Mouse (Mus musculus): Measurements from ENCODE around the gene Prss2.
"Not testable (repeated sequence)": the region's sequence is repeated elsewhere in the genome, so short reads cannot be mapped to it uniquely, and the experiment has no call there.

Gene Prss2

GRCm38 (mm10) chr6:41521487-41521886 is at the start of gene Prss2:
TSS of gene Prss2 (plus strand) at chr6:41521787.
- DNase-seq (ENCODE audit: low read depth): no peak

- DNase-seq (ENCODE audit: low read depth): no peak
Observed at GRCm38 (mm10) chr6:41499374-41499773, 22.2 kb upstream of the Prss2 start.

DNA sequence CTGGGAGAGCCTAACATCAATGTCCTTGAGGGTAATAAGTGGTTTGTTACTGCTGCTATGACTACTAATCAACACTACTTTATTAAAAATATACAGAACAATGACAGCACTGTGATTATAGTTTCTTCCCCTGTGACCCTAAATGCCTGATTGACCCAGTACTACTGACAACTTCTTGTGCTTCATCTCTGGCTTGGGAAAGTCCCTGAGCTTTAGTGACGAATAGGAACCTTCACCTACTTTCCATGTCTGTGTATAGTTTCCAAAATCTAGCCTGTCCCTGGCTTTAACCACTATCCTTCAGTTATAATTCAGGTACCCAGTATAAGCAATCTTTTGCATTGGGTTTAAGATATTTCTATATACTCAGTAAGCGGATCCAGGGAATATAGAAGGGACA is 16.7 kb upstream of the Prss2 start:
- peak; percentile 8 for DNase-seq (ENCODE audit: low read depth)

DNA sequence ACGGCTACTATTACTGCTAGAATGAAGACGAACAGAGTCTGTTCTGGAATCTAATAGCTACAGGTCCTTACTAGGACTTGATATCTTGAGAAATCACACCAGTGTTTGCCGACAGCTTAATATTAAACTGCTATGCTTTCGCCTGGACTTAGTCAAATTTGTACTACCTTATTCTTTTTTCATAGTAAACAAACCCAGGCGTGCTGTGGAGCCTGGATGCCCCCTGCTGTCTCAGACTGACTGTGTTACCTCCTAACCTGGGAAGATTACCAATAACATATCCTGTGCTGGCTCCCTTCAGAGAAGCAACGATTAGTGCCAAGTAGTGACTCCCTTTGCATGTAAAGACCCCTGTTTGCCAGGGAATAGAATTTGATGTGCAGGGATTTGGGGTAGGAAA is 16.3 kb upstream of the Prss2 start:
- DNase-seq (ENCODE audit: low read depth): peak; percentile 39

DNA sequence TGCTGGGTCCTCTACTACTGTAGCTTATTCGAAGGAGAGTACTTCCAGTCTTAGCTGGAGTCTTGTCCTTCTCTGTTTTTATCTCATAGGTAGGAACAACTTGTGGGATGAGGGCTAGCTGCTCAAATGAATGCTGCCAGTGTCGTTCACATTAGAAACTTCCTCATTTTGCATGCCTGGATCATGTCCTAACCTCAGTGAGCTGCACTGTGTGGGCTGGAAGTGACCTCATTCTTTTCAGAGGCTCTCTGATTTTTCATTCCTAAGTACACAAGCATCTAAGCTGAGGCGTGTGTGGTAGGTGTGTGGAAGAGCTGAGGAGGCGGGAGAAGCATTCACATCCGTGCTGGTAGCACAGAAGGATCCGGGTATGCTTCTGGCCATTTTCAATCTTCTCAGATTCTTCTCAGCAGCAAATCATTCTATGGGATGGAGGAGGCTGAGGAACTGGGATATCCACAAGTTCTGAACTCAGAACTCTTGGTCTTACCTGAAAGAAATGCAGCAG is 3.5 kb upstream of the Prss2 start:
- DNase-seq (ENCODE audit: low read depth): no peak

- peak; percentile 20 for DNase-seq (ENCODE audit: low read depth)
Observed at GRCm38 (mm10) chr6:41526453-41526852, 4.9 kb downstream of the Prss2 start.

GRCm38 (mm10) chr6:41527402-41527801 is 5.8 kb downstream of the Prss2 start:
- no peak for DNase-seq (ENCODE audit: low read depth)

GRCm38 (mm10) chr6:41529987-41530386 is 8.4 kb downstream of the Prss2 start:
- peak; percentile 33 for DNase-seq (ENCODE audit: low read depth)

- DNase-seq (ENCODE audit: low read depth): peak; percentile 61
Observed at GRCm38 (mm10) chr6:41532181-41532580, 10.6 kb downstream of the Prss2 start.

- DNase-seq (ENCODE audit: low read depth): peak; percentile 80
Observed at GRCm38 (mm10) chr6:41532687-41533284, 11.2 kb downstream of the Prss2 start.

- peak; percentile 61 for DNase-seq (ENCODE audit: low read depth)
Observed at GRCm38 (mm10) chr6:41537376-41537775, 15.8 kb downstream of the Prss2 start.

- DNase-seq (ENCODE audit: low read depth): not testable (repeated sequence)
Observed at GRCm38 (mm10) chr6:41538296-41538695, 16.7 kb downstream of the Prss2 start.

GRCm38 (mm10) chr6:41540746-41541145 is 19.2 kb downstream of the Prss2 start:
- DNase-seq (ENCODE audit: low read depth): peak; percentile 37

- DNase-seq (ENCODE audit: low read depth): peak; percentile 84
Observed at GRCm38 (mm10) chr6:41541746-41542145, 20.2 kb downstream of the Prss2 start.

GRCm38 (mm10) chr6:41542983-41543382 is 21.4 kb downstream of the Prss2 start:
- DNase-seq (ENCODE audit: low read depth): no peak

GRCm38 (mm10) chr6:41543411-41544050 is 21.9 kb downstream of the Prss2 start:
- peak; percentile 68 for DNase-seq (ENCODE audit: low read depth)

GRCm38 (mm10) chr6:41544381-41544924 is 22.9 kb downstream of the Prss2 start:
- DNase-seq (ENCODE audit: low read depth): peak; percentile 87

- DNase-seq (ENCODE audit: low read depth): peak; percentile 64
Observed at GRCm38 (mm10) chr6:41545266-41545665, 23.7 kb downstream of the Prss2 start.

GRCm38 (mm10) chr6:41547056-41547650 is 25.6 kb downstream of the Prss2 start:
- peak; percentile 54 for DNase-seq (ENCODE audit: low read depth)

DNA sequence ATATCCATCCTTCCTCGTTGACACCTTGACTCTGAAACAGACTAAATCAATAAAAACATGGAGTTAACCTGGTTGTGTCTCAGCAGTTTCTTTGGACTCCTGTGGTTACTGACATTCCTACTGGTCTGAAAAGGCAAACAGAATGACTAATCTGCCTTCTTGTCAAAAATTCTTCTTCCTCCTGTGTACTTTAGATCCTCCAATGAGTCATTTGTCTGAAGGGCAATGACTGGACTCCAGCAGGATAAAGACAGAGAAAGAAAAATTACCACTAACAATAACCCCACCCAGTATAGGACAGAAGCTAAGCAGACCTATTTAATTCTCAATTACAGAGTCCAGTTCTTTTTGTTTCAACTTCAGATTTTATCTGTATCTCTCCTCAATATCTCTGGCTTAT is 26.7 kb downstream of the Prss2 start:
- peak; percentile 28 for DNase-seq (ENCODE audit: low read depth)

DNA sequence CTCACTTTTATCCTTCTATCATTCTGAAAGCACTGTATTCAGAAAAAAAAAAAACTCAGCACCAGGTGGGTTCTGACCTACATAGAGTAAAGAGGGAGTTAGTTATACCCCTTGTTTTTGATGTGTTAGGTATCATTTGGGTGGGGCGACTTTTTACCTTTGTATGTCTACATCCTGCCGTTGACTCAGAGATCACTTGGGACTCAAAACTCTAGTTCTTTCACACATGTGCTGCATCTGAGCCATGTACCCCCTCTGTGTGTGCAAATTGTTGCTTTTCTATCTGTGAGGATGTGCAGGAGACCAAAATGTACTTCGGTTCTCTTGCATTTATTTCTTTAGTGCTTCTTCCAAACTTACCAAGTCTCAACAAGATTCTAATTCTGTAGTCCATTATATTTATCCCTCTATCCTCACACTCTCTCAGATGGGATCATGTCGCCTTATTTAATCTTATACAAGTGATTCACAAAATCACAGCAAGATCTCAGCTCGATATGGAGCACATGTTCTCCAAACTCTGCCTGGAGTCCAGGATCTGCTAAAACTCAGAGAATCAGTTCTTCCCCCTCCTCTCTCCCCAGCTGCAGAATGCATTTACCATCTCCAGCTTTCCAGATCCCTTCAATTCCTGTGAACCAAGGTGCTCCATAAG is 31.9 kb downstream of the Prss2 start:
- DNase-seq (ENCODE audit: low read depth): peak; percentile 91

Data from naive thymus-derived CD4-positive, alpha-beta T cell, adult 2 months (primary cell).